Mouse (Mus musculus): ENCODE results near the gene Tox2. TPM values are rescaled to one million over a fixed set of nuclear protein-coding genes. Genes with fewer than 3 reads are reported as not detected.

Tox2 gene
- total RNA-seq, 4 experiments from 2014 or later, result 0.66 to 2.7 (median 1.0) TPM

GRCm38 (mm10) chr2:163205262-163205647 lies 2.3 kb downstream of the Tox2 start:
- no peak for DNase-seq (ENCODE audit: low spot score)

GRCm38 (mm10) chr2:163205737-163206490 lies 3.0 kb downstream of the Tox2 start:
- DNase-seq (ENCODE audit: low spot score), result no peak

- DNase-seq (ENCODE audit: low spot score), result no peak
Measured at GRCm38 (mm10) chr2:163207315-163207714, 4.4 kb downstream of the Tox2 start.

- DNase-seq (ENCODE audit: low spot score), result no peak
Measured at GRCm38 (mm10) chr2:163209139-163209538, 6.2 kb downstream of the Tox2 start.

GRCm38 (mm10) chr2:163213085-163213484 lies 10.2 kb downstream of the Tox2 start:
- no peak for DNase-seq (ENCODE audit: low spot score)

- DNase-seq (ENCODE audit: low spot score), result no peak
Measured at GRCm38 (mm10) chr2:163218095-163218494, 15.2 kb downstream of the Tox2 start.

GRCm38 (mm10) chr2:163218571-163218970 lies 15.6 kb downstream of the Tox2 start:
- DNase-seq (ENCODE audit: low spot score), result no peak

- no peak for DNase-seq (ENCODE audit: low spot score)
Measured at GRCm38 (mm10) chr2:163219447-163219846, 16.5 kb downstream of the Tox2 start.

GRCm38 (mm10) chr2:163220706-163221105 lies 17.8 kb downstream of the Tox2 start:
- no peak for DNase-seq (ENCODE audit: low spot score)

GRCm38 (mm10) chr2:163225302-163225701 lies 22.4 kb downstream of the Tox2 start:
- DNase-seq (ENCODE audit: low spot score), result no peak

GRCm38 (mm10) chr2:163229050-163229449 lies 26.1 kb downstream of the Tox2 start:
- DNase-seq (ENCODE audit: low spot score), result peak; percentile 23

- no peak for DNase-seq (ENCODE audit: low spot score)
Measured at GRCm38 (mm10) chr2:163231781-163232534, 29.0 kb downstream of the Tox2 start.

- no peak for DNase-seq (ENCODE audit: low spot score)
Measured at GRCm38 (mm10) chr2:163233666-163234065, 30.7 kb downstream of the Tox2 start.

- DNase-seq (ENCODE audit: low spot score), result no peak
Measured at GRCm38 (mm10) chr2:163236057-163236456, 33.1 kb downstream of the Tox2 start.

GRCm38 (mm10) chr2:163237999-163238529 lies 35.1 kb downstream of the Tox2 start:
- DNase-seq (ENCODE audit: low spot score), result no peak

GRCm38 (mm10) chr2:163239945-163240344 lies 37.0 kb downstream of the Tox2 start:
- DNase-seq (ENCODE audit: low spot score), result no peak

- no peak for DNase-seq (ENCODE audit: low spot score)
Measured at GRCm38 (mm10) chr2:163241867-163242266, 38.9 kb downstream of the Tox2 start.

GRCm38 (mm10) chr2:163243917-163244852 lies 41.3 kb downstream of the Tox2 start:
- no peak for DNase-seq (ENCODE audit: low spot score)

GRCm38 (mm10) chr2:163248912-163249311 lies 46.0 kb downstream of the Tox2 start:
- no peak for DNase-seq (ENCODE audit: low spot score)

- DNase-seq (ENCODE audit: low spot score), result no peak
Measured at GRCm38 (mm10) chr2:163252645-163253044, 49.7 kb downstream of the Tox2 start.

GRCm38 (mm10) chr2:163253248-163254099 lies 50.5 kb downstream of the Tox2 start:
- DNase-seq (ENCODE audit: low spot score), result no peak
